In the genomic region with DNA sequence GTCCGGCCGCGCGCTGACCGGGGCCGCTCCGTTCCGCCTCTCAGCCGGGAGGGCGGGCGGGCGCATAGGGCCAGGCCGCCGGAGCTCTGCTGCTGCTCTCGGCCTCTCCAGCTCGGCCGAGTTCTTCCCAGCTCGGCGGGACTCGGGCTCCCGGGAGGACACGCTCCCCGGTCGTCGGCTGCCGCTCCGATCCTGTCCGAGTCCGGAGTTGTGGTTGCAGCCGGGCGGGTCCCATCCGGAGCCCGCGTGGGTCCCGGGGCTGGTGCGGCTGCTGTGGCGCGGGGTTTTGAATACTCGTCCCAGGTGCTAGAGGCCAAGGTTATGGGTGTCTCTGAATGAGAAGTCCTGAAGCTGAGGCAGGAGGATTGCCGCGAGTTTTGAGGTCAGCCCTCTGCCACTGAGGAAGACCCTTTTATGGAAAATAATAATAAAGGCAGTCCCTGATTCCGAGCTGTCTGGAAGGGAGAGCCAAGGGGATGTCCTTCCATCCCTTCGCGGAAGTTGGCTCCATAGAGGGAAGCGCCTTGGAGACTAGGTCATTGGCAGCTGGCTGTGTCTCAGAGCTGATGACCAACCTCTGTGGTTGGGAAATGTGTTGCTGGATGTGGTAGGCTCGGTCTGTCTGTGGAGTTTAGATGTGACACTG, we compare ENCODE assay signal across 8 mouse cellular contexts. TPM values are rescaled to one million over a fixed set of nuclear protein-coding genes. Genes with fewer than 3 reads are reported as not detected.
DNase-seq lines count a peak whose midpoint lies in the region; ATAC-seq and TF ChIP-seq lines count a peak whose summit lies in the region.

No protein-coding gene starts in this region.

- peak overlapping the region; percentile 94 for H3K4me2 ChIP-seq in forebrain, embryonic 16.5 days (ENCODE audit: low read length)
- peak overlapping the region; percentile 81 for H3K4me2 ChIP-seq in hindbrain, embryonic 12.5 days (replicated peaks)
- peak overlapping the region; percentile 76 for H3K4me2 ChIP-seq in midbrain, embryonic 15.5 days

- intact Hi-C loops in left cerebral cortex, postnatal 4 days (cut with DNase I): no loop called here

- H3K9me3 ChIP-seq in forebrain, embryonic 16.5 days (ENCODE audit: control insufficient read depth, low read length): no peaks in the 10 kb centered on the region
- no peaks in the 10 kb centered on the region for H3K9me3 ChIP-seq in hindbrain, embryonic 12.5 days (replicated peaks)
- no peaks in the 10 kb centered on the region for H3K9me3 ChIP-seq in midbrain, embryonic 15.5 days

- peaks cover 21% of the 10 kb centered on the region for H3K4me1 ChIP-seq in forebrain, embryonic 16.5 days (replicated peaks; ENCODE audit: control insufficient read depth, insufficient read depth, low read length)
- H3K4me1 ChIP-seq in hindbrain, embryonic 12.5 days: peaks cover 26% of the 10 kb centered on the region
- peaks cover 27% of the 10 kb centered on the region for H3K4me1 ChIP-seq in midbrain, embryonic 15.5 days
- H3K4me1 ChIP-seq in testis, adult 2 months (ENCODE audit: control insufficient read depth, insufficient read depth, low read length): peaks cover 3% of the 10 kb centered on the region; the same call in 1 of the 2 replicates

- peak overlapping the region; percentile 84 for H3K27ac ChIP-seq in forebrain, embryonic 16.5 days (ENCODE audit: low read length)
- H3K27ac ChIP-seq in hindbrain, embryonic 12.5 days: peak overlapping the region; percentile 89
- peak overlapping the region; percentile 88 for H3K27ac ChIP-seq in midbrain, embryonic 15.5 days
- H3K27ac ChIP-seq in testis, adult 2 months (ENCODE audit: control insufficient read depth, insufficient read depth, low read depth, low read length): peak overlapping the region; percentile 70

- WGBS in forebrain, embryonic 16.5 days: 1% methylated on average over 38 of the region's 46 CpGs
- under 1% methylated on average over 38 of the region's 46 CpGs for WGBS in hindbrain, embryonic 12.5 days
- 1% methylated on average over 46 of the region's 46 CpGs for WGBS in midbrain, embryonic 15.5 days

- TF ChIP-seq CTCF in testis, adult 2 months (IDR thresholded peaks at IDR 0.05; ENCODE audit: control insufficient read depth, insufficient read depth, insufficient replicate concordance, low read depth, low read length): no peak

- H3K9ac ChIP-seq in forebrain, embryonic 16.5 days (replicated peaks; ENCODE audit: low read depth, low read length): peak overlapping the region; percentile 94
- H3K9ac ChIP-seq in hindbrain, embryonic 12.5 days: peak overlapping the region; percentile 91
- peak overlapping the region; percentile 80 for H3K9ac ChIP-seq in midbrain, embryonic 15.5 days

- peak; percentile 30 for ATAC-seq in forebrain, embryonic 16.5 days
- peak; percentile 87 for ATAC-seq in hindbrain, embryonic 12.5 days (ENCODE audit: low FRiP score)
- ATAC-seq in midbrain, embryonic 15.5 days (replicated peaks): peak; percentile 84

- DNase-seq in left cerebral cortex, adult 18-20 months (ENCODE audit: low spot score in 2 of 2): peak; percentile 22 to 42
- DNase-seq in left cerebral cortex, postnatal 4 days: no peak
- DNase-seq in adrenal gland, postnatal 14 days: peak; percentile 79
- peak; percentile 46 for DNase-seq in liver

- no peaks in the 10 kb centered on the region for H3K36me3 ChIP-seq in forebrain, embryonic 16.5 days (ENCODE audit: control insufficient read depth, insufficient read depth)
- H3K36me3 ChIP-seq in hindbrain, embryonic 12.5 days: no peaks in the 10 kb centered on the region
- no peaks in the 10 kb centered on the region for H3K36me3 ChIP-seq in midbrain, embryonic 15.5 days (replicated peaks)
- H3K36me3 ChIP-seq in testis, adult 2 months (ENCODE audit: control insufficient read depth, insufficient read depth, low read length): no peaks in the 10 kb centered on the region

- TF ChIP-seq POLR2A in testis, adult 2 months (IDR thresholded peaks at IDR 0.05; ENCODE audit: control insufficient read depth, low read depth, low read length): no peak

- no peaks in the 10 kb centered on the region for H3K27me3 ChIP-seq in forebrain, embryonic 16.5 days (replicated peaks; ENCODE audit: control insufficient read depth, insufficient read depth, low read length)
- no peaks in the 10 kb centered on the region for H3K27me3 ChIP-seq in hindbrain, embryonic 12.5 days
- no peaks in the 10 kb centered on the region for H3K27me3 ChIP-seq in midbrain, embryonic 15.5 days (replicated peaks)
- no peaks in the 10 kb centered on the region for H3K27me3 ChIP-seq in testis, adult 2 months (ENCODE audit: control insufficient read depth, insufficient read depth, low read length)

- H3K4me3 ChIP-seq in forebrain, embryonic 16.5 days (replicated peaks; ENCODE audit: low read length): peak overlapping the region; percentile 94
- H3K4me3 ChIP-seq in hindbrain, embryonic 12.5 days: peak overlapping the region; percentile 90
- peak overlapping the region; percentile 94 for H3K4me3 ChIP-seq in midbrain, embryonic 15.5 days
- H3K4me3 ChIP-seq in testis, adult 2 months (ENCODE audit: control insufficient read depth, low read depth, low read length): peak overlapping the region; percentile 99

RNA-seq across cellular contexts. Expression of a gene that starts 0.5 kb away (rescaled TPM):
- 10 to 100 TPM; 64.5 to 71.3 TPM for total RNA-seq in left cerebral cortex, adult 18-20 months (2021)
- 10 to 100 TPM; 37.9 to 39.8 TPM for total RNA-seq in left cerebral cortex, postnatal 4 days (2021)
- total RNA-seq in adrenal gland, postnatal 14 days (2021): 40.6 and 42.7 TPM in 2 replicates
- 44.7 and 47.0 TPM in 2 replicates for polyA plus RNA-seq in forebrain, embryonic 16.5 days (2015; fragmentation: Nextera tagmentation; extraction: Ambion mirVana)
- 33.3 and 38.2 TPM in 2 replicates for polyA plus RNA-seq in hindbrain, embryonic 12.5 days (2016; fragmentation: Nextera tagmentation; extraction: Ambion mirVana)
- 41.1 and 46.4 TPM in 2 replicates for polyA plus RNA-seq in midbrain, embryonic 15.5 days (2015; fragmentation: Nextera tagmentation; extraction: Ambion mirVana)
- polyA plus RNA-seq in testis, adult 2 months (2012; rRNA removed): 8.0 and 8.1 TPM in 2 replicates

RNA-seq across cellular contexts. Expression of a gene that starts 27.4 kb away (rescaled TPM):
- total RNA-seq in left cerebral cortex, adult 18-20 months (2021): 10 to 100 TPM; 14.3 to 14.7 TPM
- 10 to 100 TPM; 17.3 to 19.7 TPM for total RNA-seq in left cerebral cortex, postnatal 4 days (2021)
- 8.7 and 10.0 TPM in 2 replicates for total RNA-seq in adrenal gland, postnatal 14 days (2021)
- polyA plus RNA-seq in forebrain, embryonic 16.5 days (2015; fragmentation: Nextera tagmentation; extraction: Ambion mirVana): 14.3 and 14.9 TPM in 2 replicates
- polyA plus RNA-seq in hindbrain, embryonic 12.5 days (2016; fragmentation: Nextera tagmentation; extraction: Ambion mirVana): 8.7 and 10.1 TPM in 2 replicates
- 18.0 and 19.9 TPM in 2 replicates for polyA plus RNA-seq in midbrain, embryonic 15.5 days (2015; fragmentation: Nextera tagmentation; extraction: Ambion mirVana)
- polyA plus RNA-seq in testis, adult 2 months (2012; rRNA removed): 14.8 and 15.6 TPM in 2 replicates

RNA-seq across cellular contexts. Expression of a gene that starts 44.8 kb away (rescaled TPM):
- 10 to 100 TPM; 43.8 to 48.4 TPM for total RNA-seq in left cerebral cortex, adult 18-20 months (2021)
- 10 to 100 TPM; 29.4 to 33.6 TPM for total RNA-seq in left cerebral cortex, postnatal 4 days (2021)
- 46.4 and 51.7 TPM in 2 replicates for total RNA-seq in adrenal gland, postnatal 14 days (2021)
- 22.3 and 23.0 TPM in 2 replicates for polyA plus RNA-seq in forebrain, embryonic 16.5 days (2015; fragmentation: Nextera tagmentation; extraction: Ambion mirVana)
- 31.0 and 31.1 TPM in 2 replicates for polyA plus RNA-seq in hindbrain, embryonic 12.5 days (2016; fragmentation: Nextera tagmentation; extraction: Ambion mirVana)
- polyA plus RNA-seq in midbrain, embryonic 15.5 days (2015; fragmentation: Nextera tagmentation; extraction: Ambion mirVana): 26.2 and 27.6 TPM in 2 replicates
- polyA plus RNA-seq in testis, adult 2 months (2012; rRNA removed): 76.0 and 82.3 TPM in 2 replicates

Comparison
In these comparisons a context has a peak if more than half of its experiments do, and no peak if none do; other contexts are left out.
1. ATAC-seq: peak in every context shown above with its lines; median percentile 87 in hindbrain, embryonic 12.5 days; 84 in midbrain, embryonic 15.5 days; 30 in forebrain, embryonic 16.5 days.